Mouse (Mus musculus) embryonic facial prominence, embryonic 12.5 days (tissue): ENCODE measurements around the gene Olfr559. TPM values are rescaled to one million over a fixed set of nuclear protein-coding genes. Genes with fewer than 3 reads are reported as not detected.
A peak's percentile ranks its signal among the peaks of the same experiment; 100 is the strongest.

Source experiments
- ATAC-seq: fragments of 200-750 bp; cut with Nextera tagmentation; 2 replicates; pipeline ENCODE4 v1.8.0; 2017; ENCODE audit not compliant: insufficient number of reproducible peaks, insufficient read depth, low FRiP score, low TSS enrichment
- H3K27ac ChIP-seq: fragments of 300-500 bp; sonication (generic); 2 replicates; pipeline ENCODE4 v1.5.1; 2016; ENCODE audit warnings: mild to moderate bottlenecking
- H3K27me3 ChIP-seq: fragments of 300-500 bp; sonication (generic); 2 replicates; pipeline ENCODE4 v1.6.1; 2016; ENCODE audit warnings: mild to moderate bottlenecking, moderate library complexity
- H3K36me3 ChIP-seq: fragments of 300-500 bp; sonication (generic); 2 replicates; pipeline ENCODE4 v1.6.1; 2016; ENCODE audit warnings: mild to moderate bottlenecking
- H3K4me1 ChIP-seq: fragments of 300-500 bp; sonication (generic); 2 replicates; pipeline ENCODE4 v1.6.1; 2016
- H3K4me2 ChIP-seq: fragments of 300-500 bp; sonication (generic); replicated peaks from 2 replicates; pipeline ENCODE4 v1.6.1; 2016; ENCODE audit warnings: mild to moderate bottlenecking, moderate library complexity
- H3K4me3 ChIP-seq: fragments of 300-500 bp; sonication (generic); 2 replicates; pipeline ENCODE4 v1.5.1; 2016; ENCODE audit warnings: mild to moderate bottlenecking
- H3K9ac ChIP-seq: fragments of 300-500 bp; sonication (generic); 2 replicates; pipeline ENCODE4 v1.6.1; 2016; ENCODE audit warnings: mild to moderate bottlenecking, moderate library complexity
- H3K9me3 ChIP-seq: fragments of 300-500 bp; sonication (generic); 2 replicates; pipeline ENCODE4 v1.6.1; 2016; ENCODE audit warnings: mild to moderate bottlenecking, moderate library complexity
- WGBS: fragments of 180-500 bp; shearing (Covaris S2); methylation state at CpG from one replicate; pipeline ENCODE4 v1.1.7; 2016; 5-methylcytosine and 5-hydroxymethylcytosine counted together
- polyA plus RNA-seq: library from polyadenylated mRNA; unstranded; fragments of >200 nt; fragmentation: Nextera tagmentation; extraction: Ambion mirVana; gene quantifications from 2 replicates; pipeline ENCODE4 v1.2.1, GENCODE M21; 2016

Gene Olfr559
- polyA plus RNA-seq, result not detected in 2 replicates

DNA sequence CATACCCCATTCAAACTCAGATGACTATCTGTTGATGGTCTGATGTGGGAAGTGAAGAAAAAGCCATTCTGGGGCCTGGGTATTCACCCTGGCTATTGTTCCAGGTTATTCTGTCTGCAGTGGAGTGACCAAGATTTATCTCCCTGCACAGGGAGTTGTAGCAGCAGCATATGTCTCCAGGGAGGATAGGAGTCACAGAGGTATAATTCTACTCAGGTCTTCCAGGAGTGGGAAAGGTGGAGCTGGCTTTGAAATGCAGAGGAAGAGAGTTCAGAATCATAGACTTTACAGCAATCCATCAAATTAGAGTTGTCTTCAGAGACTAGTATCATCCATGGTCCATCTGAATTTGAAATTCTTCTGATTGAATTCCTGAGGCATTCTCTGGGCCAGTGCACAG is at the start of gene Olfr559:
Olfr559 (minus strand) TSS at position 101 of the 400 bp plus-strand sequence.
- no peaks in the 10 kb centered on the region for H3K9me3 ChIP-seq
- no peak for ATAC-seq
- no peaks in the 10 kb centered on the region for H3K36me3 ChIP-seq
- H3K4me2 ChIP-seq, result no peak within 1 kb of the TSS
- H3K9ac ChIP-seq, result no peak within 1 kb of the TSS
- no peak within 1 kb of the TSS for H3K4me3 ChIP-seq
- no peaks in the 10 kb centered on the region for H3K4me1 ChIP-seq
- H3K27me3 ChIP-seq, result no peaks in the 10 kb centered on the region
- no peak within 1 kb of the TSS for H3K27ac ChIP-seq

DNA sequence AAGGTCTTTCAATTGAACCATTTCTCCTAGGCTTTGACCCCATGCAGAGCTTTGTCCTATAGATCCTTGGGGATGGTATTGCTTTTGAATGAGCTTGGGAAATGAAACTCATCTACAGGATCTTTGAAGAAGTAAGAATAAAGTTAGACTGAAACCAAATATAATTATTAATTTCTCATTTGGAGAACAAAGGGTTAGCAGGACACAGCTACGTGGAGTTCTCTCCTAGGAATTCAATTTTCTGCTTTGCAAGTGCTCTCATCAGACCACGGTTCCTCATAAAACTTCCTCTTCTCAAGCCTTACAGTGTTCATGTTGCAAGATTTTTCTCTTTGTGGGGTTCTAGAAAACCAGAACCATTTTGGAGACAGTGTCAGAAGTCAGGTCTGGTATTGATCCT is 43.6 kb upstream of the Olfr559 start, which contains the start of gene Olfr561:
Olfr561 (plus strand) TSS at position 301 of the 400 bp plus-strand sequence.
- H3K4me1 ChIP-seq, result no peaks in the 10 kb centered on the region
- H3K27ac ChIP-seq, result no peak within 1 kb of the TSS
- H3K9ac ChIP-seq, result no peak within 1 kb of the TSS
- WGBS, result 79% methylated on average over 2 of the region's 2 CpGs
- ATAC-seq, result no peak
- no peak within 1 kb of the TSS for H3K4me2 ChIP-seq
- H3K27me3 ChIP-seq, result no peaks in the 10 kb centered on the region
- no peaks in the 10 kb centered on the region for H3K36me3 ChIP-seq
- no peak within 1 kb of the TSS for H3K4me3 ChIP-seq
- no peaks in the 10 kb centered on the region for H3K9me3 ChIP-seq

DNA sequence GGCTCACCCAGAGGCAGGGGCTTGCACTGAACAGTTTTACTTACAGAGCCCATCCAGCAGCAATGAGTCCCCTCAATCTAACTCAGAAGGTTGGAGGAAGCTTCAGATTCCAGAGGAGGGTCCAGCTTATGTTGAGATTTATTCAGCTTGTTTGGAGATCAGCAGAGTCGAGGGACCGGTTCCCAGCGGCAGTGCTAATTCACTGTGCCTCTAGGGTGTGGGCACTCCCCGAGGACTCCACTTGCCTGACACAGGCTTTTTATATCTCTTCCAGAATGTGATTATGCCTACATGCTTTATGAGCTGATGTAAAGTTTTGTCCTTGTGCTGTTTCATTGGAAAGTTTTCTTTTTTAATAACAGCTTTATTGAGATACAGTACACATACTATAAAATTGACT is 32.0 kb upstream of the Olfr559 start, which contains the start of the genes Olfr560 and Olfr78:
Olfr560 (minus strand) TSS at position 101 of the 400 bp plus-strand sequence.
Olfr78 (minus strand) TSS at position 206 of the 400 bp plus-strand sequence.
- 73% methylated on average over 4 of the region's 4 CpGs for WGBS

DNA sequence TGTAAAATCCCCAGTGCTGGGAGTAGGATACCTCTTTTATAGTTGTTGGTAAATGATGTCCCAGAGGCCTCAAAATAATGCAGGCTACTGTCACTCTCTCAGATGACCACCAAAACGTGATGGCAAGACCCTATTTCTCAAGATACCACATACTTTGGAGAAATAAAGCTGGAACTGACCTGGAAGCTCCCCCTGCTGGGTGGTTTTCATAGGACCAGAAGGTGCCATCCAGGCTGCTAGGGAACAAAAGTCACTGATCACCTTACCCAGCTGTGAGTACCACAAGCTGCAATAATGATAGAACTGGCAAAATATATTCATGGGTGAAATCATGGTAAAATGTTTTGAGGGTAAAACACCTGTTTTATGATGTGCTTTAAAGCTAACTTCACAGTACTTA is 24.8 kb upstream of the Olfr559 start:
- Histone ChIP-seq H3K4me2 (no peak overlapping the region), H3K9ac (no peak overlapping the region), H3K9me3 (no peaks in the 10 kb centered on the region), H3K4me1 (no peaks in the 10 kb centered on the region), H3K36me3 (no peaks in the 10 kb centered on the region), H3K4me3 (no peak overlapping the region), H3K27ac (no peak overlapping the region), H3K27me3 (no peaks in the 10 kb centered on the region)
- WGBS, result 23% methylated on average over 1 of the region's 1 CpGs
- ATAC-seq, result no peak

More for the DNA sequence above, 32.0 kb upstream of the Olfr559 start, which contains the start of the genes Olfr560 and Olfr78:
- Histone ChIP-seq H3K9ac (no peak within 1 kb of the TSS), H3K4me3 (no peak within 1 kb of the TSS), H3K4me1 (no peaks in the 10 kb centered on the region), H3K9me3 (no peaks in the 10 kb centered on the region), H3K27me3 (no peaks in the 10 kb centered on the region), H3K27ac (no peak within 1 kb of the TSS), H3K4me2 (no peak within 1 kb of the TSS), H3K36me3 (no peaks in the 10 kb centered on the region)
- ATAC-seq, result no peak

DNA sequence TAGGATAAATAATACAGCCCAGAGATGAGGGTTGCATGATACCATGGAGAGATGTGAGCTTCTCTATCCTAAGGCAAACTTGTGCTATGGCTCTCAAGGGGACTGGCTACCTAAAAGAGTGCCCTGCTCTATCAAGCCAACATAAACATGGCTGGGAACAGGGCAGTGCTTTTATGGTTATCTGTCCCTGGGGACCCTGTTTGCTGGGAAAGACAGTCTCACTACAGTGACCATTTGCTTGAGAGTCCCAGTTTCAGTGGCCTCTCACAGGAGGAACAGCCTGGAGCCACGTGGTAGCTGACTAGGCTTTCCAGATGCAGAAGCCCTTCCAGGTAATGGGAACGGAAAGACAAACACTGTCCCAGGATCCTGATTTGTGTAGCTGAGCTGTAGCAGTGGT is 10.4 kb upstream of the Olfr559 start:
- Histone ChIP-seq H3K9me3 (no peaks in the 10 kb centered on the region), H3K27ac (no peak overlapping the region), H3K9ac (no peak overlapping the region), H3K27me3 (no peaks in the 10 kb centered on the region), H3K4me1 (no peaks in the 10 kb centered on the region), H3K4me2 (no peak overlapping the region), H3K4me3 (no peak overlapping the region), H3K36me3 (no peaks in the 10 kb centered on the region)
- WGBS, result 53% methylated on average over 2 of the region's 2 CpGs
- ATAC-seq, result no peak

DNA sequence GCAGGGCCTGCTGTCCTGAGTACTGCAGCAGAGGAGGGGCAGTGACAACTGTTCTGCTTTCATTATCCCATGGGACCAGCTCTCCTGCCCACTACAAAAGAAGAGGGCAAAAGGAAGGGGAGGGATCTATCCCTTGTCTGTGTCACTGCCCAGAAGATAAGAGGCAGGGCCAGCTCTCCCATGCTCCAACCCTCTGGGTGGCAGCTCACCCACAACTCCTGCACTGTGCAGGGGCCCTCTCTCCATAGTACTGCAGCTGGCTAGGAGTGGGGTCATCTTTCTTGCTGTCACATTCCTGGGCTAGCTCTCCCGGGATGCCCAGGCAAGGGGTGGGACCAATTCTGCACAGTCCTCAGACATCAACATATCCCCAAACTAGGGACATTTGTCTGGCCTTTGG is 6.5 kb upstream of the Olfr559 start:
- no peaks in the 10 kb centered on the region for H3K4me1 ChIP-seq
- H3K4me3 ChIP-seq, result no peak overlapping the region
- no peak overlapping the region for H3K27ac ChIP-seq
- no peak overlapping the region for H3K4me2 ChIP-seq
- no peaks in the 10 kb centered on the region for H3K36me3 ChIP-seq
- no peaks in the 10 kb centered on the region for H3K9me3 ChIP-seq
- no peaks in the 10 kb centered on the region for H3K27me3 ChIP-seq
- WGBS, result 52% methylated on average over 1 of the region's 1 CpGs
- no peak overlapping the region for H3K9ac ChIP-seq
- ATAC-seq, result peak; percentile 64; the same call in 1 of the 2 replicates

DNA sequence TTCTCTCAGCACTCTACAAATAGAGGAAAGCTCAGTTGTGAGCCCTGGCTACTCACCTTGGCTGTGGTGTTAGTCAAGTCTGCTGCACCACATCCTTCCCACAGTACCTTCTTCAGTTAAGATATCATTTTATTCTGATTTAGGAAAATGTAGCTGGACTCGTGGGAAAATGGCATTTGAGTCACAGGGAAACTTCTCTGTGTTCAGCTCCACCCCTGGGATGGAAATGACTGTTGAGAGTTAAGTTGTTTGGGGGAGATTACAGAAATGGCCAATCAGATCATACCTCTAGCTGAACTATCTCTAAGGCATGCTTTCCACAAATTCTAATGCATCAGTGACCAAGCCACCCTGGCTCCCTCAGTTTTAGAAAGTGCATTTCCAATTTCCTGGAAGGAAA is 8.3 kb downstream of the Olfr559 start, which contains the start of gene Olfr33:
Olfr33 (minus strand) TSS at position 101 of the 400 bp plus-strand sequence.
- H3K4me2 ChIP-seq, result no peak within 1 kb of the TSS
- no peaks in the 10 kb centered on the region for H3K27me3 ChIP-seq
- no peak within 1 kb of the TSS for H3K4me3 ChIP-seq
- H3K4me1 ChIP-seq, result no peaks in the 10 kb centered on the region
- H3K9me3 ChIP-seq, result no peaks in the 10 kb centered on the region
- ATAC-seq, result no peak
- H3K36me3 ChIP-seq, result no peaks in the 10 kb centered on the region
- 32% methylated on average over 1 of the region's 1 CpGs for WGBS
- H3K27ac ChIP-seq, result no peak within 1 kb of the TSS
- H3K9ac ChIP-seq, result no peak within 1 kb of the TSS

DNA sequence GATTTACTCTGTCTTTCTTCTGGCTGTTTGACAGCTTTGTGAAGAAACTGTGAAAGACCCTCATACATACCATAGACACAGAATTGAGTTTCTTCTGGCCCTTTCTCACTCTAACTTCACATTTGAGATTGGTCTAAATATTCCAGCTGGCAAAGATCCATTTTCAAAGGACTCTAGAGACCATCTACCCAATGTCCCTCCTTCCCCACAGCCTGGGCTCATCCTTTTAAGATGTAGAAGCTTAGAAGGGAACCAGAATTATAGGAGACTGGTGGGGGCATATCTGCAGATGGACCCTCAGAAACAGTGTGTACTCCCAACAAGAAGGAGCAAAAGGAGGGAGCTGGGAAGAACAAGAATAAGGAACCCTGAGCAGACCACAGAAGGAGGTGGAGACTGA is 25.4 kb downstream of the Olfr559 start, which contains the start of gene Olfr558:
Olfr558 (plus strand) TSS at position 301 of the 400 bp plus-strand sequence.
- Histone ChIP-seq H3K4me2 (no peak within 1 kb of the TSS), H3K4me1 (no peaks in the 10 kb centered on the region), H3K27me3 (no peaks in the 10 kb centered on the region), H3K9me3 (no peaks in the 10 kb centered on the region), H3K27ac (no peak within 1 kb of the TSS), H3K36me3 (no peaks in the 10 kb centered on the region), H3K9ac (no peak within 1 kb of the TSS), H3K4me3 (no peak within 1 kb of the TSS)
- ATAC-seq, result no peak

DNA sequence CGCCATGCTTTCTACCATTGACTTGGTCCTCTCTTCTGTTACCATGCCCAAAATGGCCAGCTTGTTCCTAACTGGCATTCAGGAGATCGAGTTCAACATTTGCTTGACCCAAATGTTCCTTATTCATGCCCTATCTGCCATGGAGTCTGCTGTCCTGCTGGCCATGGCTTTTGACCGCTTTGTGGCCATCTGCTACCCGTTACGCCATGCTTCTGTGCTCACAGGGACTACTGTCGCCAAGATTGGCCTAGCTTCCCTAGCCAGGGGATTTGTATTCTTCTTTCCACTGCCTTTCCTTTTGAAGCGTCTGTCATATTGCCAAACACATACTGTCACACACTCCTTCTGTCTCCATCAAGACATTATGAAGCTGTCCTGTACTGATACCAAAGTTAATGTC is 28.8 kb downstream of the Olfr559 start:
- no peak overlapping the region for H3K4me2 ChIP-seq
- H3K4me3 ChIP-seq, result no peak overlapping the region
- WGBS, result 82% methylated on average over 7 of the region's 7 CpGs
- H3K27ac ChIP-seq, result no peak overlapping the region
- no peak overlapping the region for H3K9ac ChIP-seq
- no peaks in the 10 kb centered on the region for H3K4me1 ChIP-seq
- no peaks in the 10 kb centered on the region for H3K27me3 ChIP-seq
- no peaks in the 10 kb centered on the region for H3K9me3 ChIP-seq
- ATAC-seq, result no peak
- no peaks in the 10 kb centered on the region for H3K36me3 ChIP-seq

DNA sequence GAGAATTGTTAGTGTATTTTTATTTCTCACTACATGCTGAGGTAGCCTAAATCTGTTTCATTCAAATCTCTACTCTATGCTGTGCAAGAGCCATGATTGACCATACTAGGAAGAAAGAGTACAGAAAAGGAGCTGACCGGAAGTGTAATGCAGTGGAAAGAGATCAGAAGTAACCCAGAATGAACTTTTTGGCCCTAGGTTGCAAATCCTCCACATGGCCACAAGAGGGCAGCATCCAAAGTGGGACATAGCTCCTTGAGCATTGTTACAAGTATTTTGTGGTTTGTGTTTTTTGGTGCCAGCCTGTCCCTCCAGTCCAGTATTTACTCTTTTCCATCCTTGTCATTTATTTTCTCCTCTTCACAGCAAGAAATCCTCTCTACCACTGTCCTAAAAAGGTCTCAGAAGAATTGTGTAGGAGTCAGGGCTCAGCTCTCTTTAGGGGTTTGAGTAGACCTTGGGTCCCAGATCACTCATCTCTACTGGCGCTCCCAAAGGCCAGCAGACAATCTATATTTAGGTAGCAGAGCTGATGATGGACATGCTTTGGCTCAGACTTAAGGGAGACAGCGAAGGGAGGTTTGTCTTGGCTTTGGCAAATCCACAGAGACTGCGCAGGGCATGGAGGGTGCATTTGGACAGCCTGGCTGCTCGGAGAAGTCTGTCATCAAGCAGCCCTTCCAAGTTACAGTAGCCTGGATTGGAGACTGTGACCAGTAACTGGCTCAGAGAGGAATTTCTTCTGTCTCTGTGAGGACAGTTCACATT is 31.7 kb downstream of the Olfr559 start, which contains the start of gene Olfr557:
Olfr557 (plus strand) TSS at position 553 of the 768 bp plus-strand sequence.
- H3K9me3 ChIP-seq, result no peaks in the 10 kb centered on the region
- H3K9ac ChIP-seq, result no peak within 1 kb of the TSS
- no peak for ATAC-seq
- no peaks in the 10 kb centered on the region for H3K4me1 ChIP-seq
- no peak within 1 kb of the TSS for H3K4me3 ChIP-seq
- H3K36me3 ChIP-seq, result no peaks in the 10 kb centered on the region
- no peaks in the 10 kb centered on the region for H3K27me3 ChIP-seq
- WGBS, result 78% methylated on average over 5 of the region's 5 CpGs
- H3K4me2 ChIP-seq, result no peak within 1 kb of the TSS
- no peak within 1 kb of the TSS for H3K27ac ChIP-seq

DNA sequence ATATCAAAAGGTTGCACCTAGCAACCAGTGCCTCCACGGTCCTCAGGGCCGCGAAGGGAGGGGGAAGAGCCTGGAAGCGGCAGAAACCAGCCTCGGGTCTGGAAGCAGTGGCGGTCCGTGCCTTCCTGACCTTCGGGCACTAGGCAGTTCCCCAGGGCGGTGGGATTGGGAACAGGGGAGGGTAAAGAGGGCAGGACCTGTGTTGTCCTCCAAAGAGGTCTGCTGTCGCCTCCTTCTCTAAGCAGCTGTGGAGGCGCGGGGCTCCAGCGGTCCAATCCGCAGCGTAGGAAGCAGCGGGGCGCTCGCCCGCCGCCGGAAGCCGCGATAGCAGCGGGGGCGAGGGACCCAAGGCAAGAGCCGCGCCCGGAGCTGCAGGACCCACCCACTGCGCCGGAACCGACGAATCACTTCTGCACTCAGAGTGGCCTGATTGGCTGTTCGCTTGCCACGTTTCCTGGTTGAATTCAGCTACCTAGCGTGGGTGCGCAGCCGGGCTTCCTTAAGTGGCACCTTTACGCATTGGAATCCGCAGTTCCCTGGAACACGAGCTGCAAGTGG is 40.3 kb downstream of the Olfr559 start, which contains the start of gene Trim68:
Trim68 (minus strand) TSS at position 384 of the 558 bp plus-strand sequence.
- Histone ChIP-seq H3K9ac (peak within 1 kb of the TSS; percentile 64), H3K27ac (peak within 1 kb of the TSS; percentile 61; the same call in 1 of the 2 replicates), H3K4me3 (peak within 1 kb of the TSS; percentile 58), H3K27me3 (no peaks in the 10 kb centered on the region), H3K4me2 (peak within 1 kb of the TSS; percentile 53), H3K4me1 (no peaks in the 10 kb centered on the region), H3K9me3 (no peaks in the 10 kb centered on the region), H3K36me3 (no peaks in the 10 kb centered on the region)
- under 1% methylated on average over 39 of the region's 40 CpGs for WGBS
- ATAC-seq, result peak; percentile 99

DNA sequence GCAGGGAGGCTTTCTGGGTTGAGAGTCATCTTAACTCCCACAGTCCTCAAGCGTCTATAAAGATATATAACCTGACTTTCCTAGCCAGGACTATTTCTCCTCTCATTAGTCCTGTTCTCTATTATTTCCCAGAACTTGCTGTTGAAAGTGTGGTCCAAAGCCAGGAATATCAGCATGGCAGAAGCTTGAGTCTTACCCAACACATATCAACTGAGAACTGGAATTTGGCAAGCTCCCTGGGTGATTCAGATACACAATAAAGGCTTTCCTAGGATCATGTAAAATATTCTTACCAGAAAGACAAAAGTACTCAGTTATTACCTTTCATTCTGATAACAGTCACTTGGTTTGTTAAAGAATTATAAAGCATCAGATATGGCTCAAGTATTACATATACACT is 45.4 kb downstream of the Olfr559 start:
- no peak for ATAC-seq
- Histone ChIP-seq H3K4me2 (no peak overlapping the region), H3K4me1 (no peaks in the 10 kb centered on the region), H3K9me3 (no peaks in the 10 kb centered on the region), H3K36me3 (0 out of 2 replicates have a peak, but pooled peaks cover 4% of the 10 kb centered on the region), H3K27me3 (no peaks in the 10 kb centered on the region), H3K4me3 (no peak overlapping the region), H3K9ac (no peak overlapping the region), H3K27ac (no peak overlapping the region)
- 92% methylated on average over 1 of the region's 1 CpGs for WGBS
